Mouse (Mus musculus) adrenal gland (tissue): ENCODE results near the gene Kif12.

Experiments used
- intact Hi-C: fragments of 180-260 bp; cut with DNase I; formaldehyde crosslinking; loops from one replicate; pipeline ENCODE4 v1.15.1; 2025
- long read RNA-seq, 2 experiments: library from polyadenylated mRNA; unstranded; transcript quantifications; one replicate each; pipeline ENCODE4 v2.0.0; 2020; ENCODE audit warnings: borderline replicate concordance in 1 of 2; ENCODE audit not compliant: insufficient replicate concordance in 1 of 2

Kif12 gene
- long read RNA-seq, experiment 1, result 0 reads
- long read RNA-seq, experiment 2, result 0 reads

GRCm38 (mm10) chr4:63171969-63172685 is at the start of gene Kif12:
TSS of gene Kif12 (minus strand) at chr4:63172131.
- intact Hi-C loops, result no loop called here

- intact Hi-C loops, result no loop called here
Observed at GRCm38 (mm10) chr4:63221096-63221958, 49.4 kb upstream of the Kif12 start.

GRCm38 (mm10) chr4:63219635-63220034 is 47.7 kb upstream of the Kif12 start:
- intact Hi-C loops, result loop anchor here (5.0 kb wide), 1 partner anchor 53 kb away; no protein-coding TSS in a partner anchor

- intact Hi-C loops, result loop anchor here (5.0 kb wide), 1 partner anchor 53 kb away; no protein-coding TSS in a partner anchor
Observed at GRCm38 (mm10) chr4:63219059-63219458, 47.1 kb upstream of the Kif12 start.

- intact Hi-C loops, result loop anchor here (1.0 to 5.0 kb wide), 2 partner anchors 55 to 90 kb away; no protein-coding TSS in a partner anchor
Observed at GRCm38 (mm10) chr4:63217513-63217912, 45.6 kb upstream of the Kif12 start.

GRCm38 (mm10) chr4:63216566-63216965 is 44.6 kb upstream of the Kif12 start:
- intact Hi-C loops, result loop anchor here (5.0 kb wide), 1 partner anchor 56 kb away; no protein-coding TSS in a partner anchor

GRCm38 (mm10) chr4:63215993-63216531 is 44.1 kb upstream of the Kif12 start:
- intact Hi-C loops, result loop anchor here (5.0 kb wide), 1 partner anchor 56 kb away; no protein-coding TSS in a partner anchor

GRCm38 (mm10) chr4:63215185-63215992 is 43.5 kb upstream of the Kif12 start:
- intact Hi-C loops, result loop anchor here (5.0 kb wide), 1 partner anchor 57 kb away; no protein-coding TSS in a partner anchor

GRCm38 (mm10) chr4:63213907-63214621 is 42.1 kb upstream of the Kif12 start, which contains the start of gene Col27a1:
TSS of gene Col27a1 (plus strand) at chr4:63214004.
- intact Hi-C loops, result no loop called here

GRCm38 (mm10) chr4:63205583-63205982 is 33.7 kb upstream of the Kif12 start:
- intact Hi-C loops, result no loop called here

GRCm38 (mm10) chr4:63203874-63204273 is 31.9 kb upstream of the Kif12 start:
- intact Hi-C loops, result no loop called here

- intact Hi-C loops, result no loop called here
Observed at GRCm38 (mm10) chr4:63199366-63199765, 27.4 kb upstream of the Kif12 start.

- intact Hi-C loops, result no loop called here
Observed at GRCm38 (mm10) chr4:63194366-63194765, 22.4 kb upstream of the Kif12 start.

- intact Hi-C loops, result no loop called here
Observed at GRCm38 (mm10) chr4:63191641-63192040, 19.7 kb upstream of the Kif12 start.

- intact Hi-C loops, result no loop called here
Observed at GRCm38 (mm10) chr4:63186281-63186870, 14.4 kb upstream of the Kif12 start.

GRCm38 (mm10) chr4:63181556-63181955 is 9.6 kb upstream of the Kif12 start:
- intact Hi-C loops, result loop anchor here (5.0 kb wide), 1 partner anchor 136 kb away; no protein-coding TSS in a partner anchor

- intact Hi-C loops, result no loop called here
Observed at GRCm38 (mm10) chr4:63171122-63171521, 809 bp downstream of the Kif12 start.

- intact Hi-C loops, result no loop called here
Observed at GRCm38 (mm10) chr4:63170061-63170460, 1.9 kb downstream of the Kif12 start.

- intact Hi-C loops, result no loop called here
Observed at GRCm38 (mm10) chr4:63166323-63166722, 5.6 kb downstream of the Kif12 start.
